Mouse (Mus musculus) kidney, embryonic 16.5 days (tissue): ENCODE data around the gene Mtmr11. TPM values are rescaled to one million over a fixed set of nuclear protein-coding genes. Genes with fewer than 3 reads are reported as not detected.

Experiments
- ATAC-seq: fragments of 200-750 bp; cut with Nextera tagmentation; 2 replicates; pipeline ENCODE4 v1.8.0; 2017; ENCODE audit warnings: moderate TSS enrichment; ENCODE audit not compliant: low FRiP score, low TSS enrichment
- H3K27ac ChIP-seq: fragments of 300-500 bp; sonication (generic); 2 replicates; pipeline ENCODE4 v1.5.1; 2014; ENCODE audit warnings: low read length
- H3K27me3 ChIP-seq: fragments of 300-500 bp; sonication (generic); 2 replicates; pipeline ENCODE4 v1.6.1; 2014; ENCODE audit warnings: low read length, control low read depth, mixed read lengths; ENCODE audit not compliant: insufficient read depth
- H3K36me3 ChIP-seq: fragments of 300-500 bp; sonication (generic); 2 replicates; pipeline ENCODE4 v1.6.1; 2014; ENCODE audit warnings: low read length, control low read depth, mixed read lengths; ENCODE audit not compliant: insufficient read depth
- H3K4me1 ChIP-seq: fragments of 300-500 bp; sonication (generic); 2 replicates; pipeline ENCODE4 v1.6.1; 2014; ENCODE audit warnings: low read length, control low read depth, mixed read lengths; ENCODE audit not compliant: insufficient read depth
- H3K4me2 ChIP-seq: fragments of 300-500 bp; sonication (generic); replicated peaks from 2 replicates; pipeline ENCODE4 v1.6.1; 2014; ENCODE audit warnings: low read depth, low read length
- H3K4me3 ChIP-seq: fragments of 300-500 bp; sonication (generic); 2 replicates; pipeline ENCODE4 v1.5.1; 2014; ENCODE audit warnings: mild to moderate bottlenecking, low read length
- H3K9ac ChIP-seq: fragments of 300-500 bp; sonication (generic); replicated peaks from 2 replicates; pipeline ENCODE4 v1.6.1; 2014; ENCODE audit warnings: low read length
- H3K9me3 ChIP-seq: fragments of 300-500 bp; sonication (generic); 2 replicates; pipeline ENCODE4 v1.6.1; 2016; ENCODE audit warnings: low read length, control low read depth
- WGBS: fragments of 180-500 bp; shearing (Covaris S2); extraction: QIAGEN DNeasy Blood & Tissue Kit; methylation state at CpG from one replicate; pipeline ENCODE4 v1.1.7; 2014; 5-methylcytosine and 5-hydroxymethylcytosine counted together
- polyA plus RNA-seq: library from polyadenylated mRNA; unstranded; fragments of >200 nt; fragmentation: Nextera tagmentation; extraction: Ambion mirVana; gene quantifications from 2 replicates; pipeline ENCODE4 v1.2.1, GENCODE M21; 2015

Gene Mtmr11
- 26.3 and 30.8 TPM in 2 replicates for polyA plus RNA-seq

DNA sequence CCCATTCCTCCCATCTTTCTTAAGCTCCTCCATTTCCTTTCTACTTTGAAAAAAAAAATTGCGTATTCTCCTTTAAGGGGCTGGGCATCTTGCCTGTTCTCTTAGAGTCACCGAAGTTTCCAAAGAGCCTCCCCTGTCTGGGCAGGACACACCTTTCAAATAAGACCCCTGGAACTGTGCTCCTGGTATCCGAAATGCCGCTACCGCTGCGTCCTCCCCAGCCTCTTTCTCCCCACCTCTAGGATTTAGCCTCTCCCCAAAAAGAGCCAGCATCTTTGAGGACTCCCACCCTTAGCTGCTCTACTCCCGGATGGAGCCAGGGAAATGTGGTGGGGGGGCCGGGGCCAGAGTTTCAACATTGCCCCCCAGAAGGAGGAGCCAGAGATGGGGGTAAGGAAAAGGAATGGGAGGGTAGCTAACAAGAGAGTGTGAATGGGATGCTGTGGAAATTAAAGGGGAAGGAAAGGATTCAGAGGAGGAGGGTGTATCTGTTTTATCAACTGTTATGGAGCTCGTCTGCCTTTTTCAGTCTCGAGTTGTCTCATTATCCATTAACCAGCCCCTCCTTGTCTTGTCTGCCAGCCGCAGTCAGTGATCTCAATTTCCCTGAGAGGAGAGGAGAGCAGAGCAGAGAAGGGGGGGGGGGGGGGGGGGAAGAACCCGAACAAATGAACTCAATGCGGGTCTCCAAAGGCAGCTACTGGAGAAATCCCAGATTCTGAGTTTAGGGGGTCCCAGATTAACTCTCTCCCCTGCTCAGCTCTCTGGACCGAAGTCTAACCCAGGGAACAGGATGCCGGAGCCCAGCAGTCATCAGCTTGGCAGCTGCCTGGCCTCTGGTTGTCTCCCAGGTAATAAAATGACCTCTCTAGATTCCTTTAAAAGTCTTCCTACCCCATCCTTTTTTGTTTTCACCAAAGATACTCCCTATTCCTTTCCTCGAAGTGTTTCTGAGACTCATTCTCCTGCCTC lies at the start of gene Mtmr11:
Gene Mtmr11 (plus strand): TSS at position 136 of the 972 bp plus-strand sequence.
- WGBS = 4% methylated on average over 16 of the region's 16 CpGs
- Histone ChIP-seq H3K36me3 (peaks cover 11% of the 10 kb centered on the region; the same call in 1 of the 2 replicates), H3K4me1 (peaks cover 26% of the 10 kb centered on the region), H3K4me2 (peak within 1 kb of the TSS; percentile 83), H3K4me3 (peak within 1 kb of the TSS; percentile 73), H3K27ac (peak within 1 kb of the TSS; percentile 96), H3K9me3 (no peaks in the 10 kb centered on the region), H3K27me3 (no peaks in the 10 kb centered on the region), H3K9ac (peak within 1 kb of the TSS; percentile 79)
- ATAC-seq = peak; percentile 52; the same call in 1 of the 2 replicates

DNA sequence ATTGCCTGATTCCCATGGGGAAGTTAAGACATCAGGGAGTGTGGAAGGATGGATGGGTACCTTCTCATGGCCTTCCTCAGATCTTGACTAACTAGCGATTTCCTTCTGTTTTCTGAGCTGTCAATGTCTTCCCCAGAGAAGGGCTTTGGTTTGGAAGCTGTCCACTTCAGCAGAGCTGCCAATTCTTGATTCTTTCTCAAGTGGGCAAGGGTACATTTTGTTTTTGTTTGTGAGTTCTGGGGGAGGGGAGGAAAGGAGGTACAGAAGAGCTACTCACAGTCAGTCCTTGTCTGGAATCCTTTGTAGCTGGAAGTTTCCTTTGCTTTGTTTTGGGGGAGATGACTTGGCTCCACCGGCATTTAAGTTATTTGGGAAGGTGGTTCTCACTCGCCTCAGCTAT lies 48.6 kb upstream of the Mtmr11 start:
- Histone ChIP-seq H3K36me3 (no peaks in the 10 kb centered on the region), H3K4me1 (no peaks in the 10 kb centered on the region), H3K27me3 (no peaks in the 10 kb centered on the region), H3K9ac (no peak overlapping the region), H3K4me3 (no peak overlapping the region), H3K9me3 (no peaks in the 10 kb centered on the region), H3K4me2 (no peak overlapping the region), H3K27ac (no peak overlapping the region)
- WGBS = 71% methylated on average over 3 of the region's 3 CpGs
- no peak for ATAC-seq

DNA sequence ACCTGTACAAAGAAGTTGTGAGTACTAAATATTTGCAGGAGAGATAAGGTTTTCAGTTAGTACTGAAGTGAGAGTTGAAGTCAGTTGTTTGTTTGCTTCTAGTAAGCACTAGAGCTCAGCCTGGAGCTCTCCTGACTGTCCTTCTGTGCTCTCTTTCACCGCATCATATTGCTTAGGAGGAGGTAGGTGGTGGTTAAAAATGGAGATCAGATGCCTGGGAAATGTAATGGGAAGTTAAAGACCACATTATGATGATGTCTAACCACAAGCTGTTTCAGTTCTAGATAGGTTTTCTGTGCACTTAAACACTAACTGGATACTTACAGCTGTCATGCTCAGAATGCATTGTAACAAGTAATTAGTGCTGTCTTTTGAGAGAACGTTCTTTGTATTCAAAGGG lies 43.7 kb upstream of the Mtmr11 start:
- H3K4me2 ChIP-seq = no peak overlapping the region
- no peaks in the 10 kb centered on the region for H3K9me3 ChIP-seq
- no peaks in the 10 kb centered on the region for H3K4me1 ChIP-seq
- no peak for ATAC-seq
- H3K4me3 ChIP-seq = no peak overlapping the region
- 88% methylated on average over 2 of the region's 2 CpGs for WGBS
- H3K9ac ChIP-seq = no peak overlapping the region
- no peaks in the 10 kb centered on the region for H3K27me3 ChIP-seq
- no peak overlapping the region for H3K27ac ChIP-seq
- H3K36me3 ChIP-seq = no peaks in the 10 kb centered on the region

DNA sequence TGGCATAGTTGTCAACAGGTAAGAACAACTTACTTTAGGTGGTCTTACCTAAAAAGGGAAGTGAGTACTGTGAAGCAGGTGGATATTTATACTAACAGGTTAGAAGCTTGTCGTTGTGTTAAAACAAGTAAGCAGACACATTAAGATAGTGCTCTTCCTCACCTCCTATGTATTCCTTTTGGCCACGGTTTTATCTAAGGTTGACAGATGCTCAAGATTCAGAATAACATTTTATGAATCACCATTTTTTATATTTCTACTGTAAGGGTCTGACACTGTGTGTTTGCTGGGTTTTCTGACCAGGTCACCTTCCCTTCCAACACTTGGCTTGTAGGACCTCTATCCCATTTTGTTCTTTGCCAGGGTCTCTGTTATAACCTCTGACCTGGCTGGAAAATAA lies 43.1 kb upstream of the Mtmr11 start:
- Histone ChIP-seq H3K36me3 (no peaks in the 10 kb centered on the region), H3K27ac (no peak overlapping the region), H3K4me2 (no peak overlapping the region), H3K4me3 (no peak overlapping the region), H3K9ac (no peak overlapping the region), H3K4me1 (no peaks in the 10 kb centered on the region), H3K27me3 (no peaks in the 10 kb centered on the region), H3K9me3 (no peaks in the 10 kb centered on the region)
- ATAC-seq = no peak
- 93% methylated on average over 2 of the region's 2 CpGs for WGBS

DNA sequence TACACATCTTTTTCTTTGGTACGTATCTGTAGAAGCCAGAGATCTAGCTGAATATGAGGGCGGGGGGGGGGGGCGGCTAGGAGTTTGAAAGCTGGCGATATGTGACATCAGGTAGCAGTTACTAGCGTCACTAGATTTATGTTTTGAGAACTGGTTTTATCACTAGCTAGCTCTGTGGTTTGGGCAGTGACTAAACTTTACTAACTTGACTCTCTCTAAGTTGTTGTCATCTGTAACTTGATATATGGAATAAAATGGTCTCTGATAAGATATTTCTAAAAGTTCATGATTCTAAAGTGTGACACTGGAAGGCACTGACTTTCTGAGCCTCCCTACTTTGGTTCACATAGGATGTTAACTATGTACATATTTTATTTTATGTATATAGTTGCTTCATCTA lies 37.6 kb upstream of the Mtmr11 start:
- 77% methylated on average over 5 of the region's 5 CpGs for WGBS
- ATAC-seq = no peak
- Histone ChIP-seq H3K4me2 (no peak overlapping the region), H3K36me3 (no peaks in the 10 kb centered on the region), H3K9ac (no peak overlapping the region), H3K27me3 (no peaks in the 10 kb centered on the region), H3K4me1 (peaks cover 4% of the 10 kb centered on the region; the same call in 1 of the 2 replicates), H3K4me3 (no peak overlapping the region), H3K27ac (no peak overlapping the region), H3K9me3 (no peaks in the 10 kb centered on the region)

DNA sequence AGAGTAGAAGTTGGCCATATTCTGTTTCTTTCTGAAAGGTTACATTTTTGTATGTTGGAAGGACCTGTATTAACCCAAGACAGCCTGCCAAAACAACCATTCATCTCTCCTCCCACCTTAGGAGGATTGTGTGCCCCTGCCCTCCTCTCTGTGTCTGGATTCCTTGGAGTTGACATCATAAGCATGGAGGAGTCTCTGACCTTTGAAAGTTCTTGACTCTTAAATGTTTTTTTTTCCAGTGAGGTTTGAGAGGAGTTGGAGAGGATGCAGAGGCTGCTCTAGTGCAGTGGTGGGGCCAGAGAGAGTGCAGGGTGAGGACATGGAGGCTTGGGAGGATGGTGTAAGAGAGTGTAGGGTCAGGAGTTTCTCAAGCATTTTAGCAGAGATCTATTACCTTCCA lies 33.7 kb upstream of the Mtmr11 start:
- H3K27ac ChIP-seq = 0 out of 2 replicates have a peak overlapping the region, but pooled peaks have one; percentile 11

DNA sequence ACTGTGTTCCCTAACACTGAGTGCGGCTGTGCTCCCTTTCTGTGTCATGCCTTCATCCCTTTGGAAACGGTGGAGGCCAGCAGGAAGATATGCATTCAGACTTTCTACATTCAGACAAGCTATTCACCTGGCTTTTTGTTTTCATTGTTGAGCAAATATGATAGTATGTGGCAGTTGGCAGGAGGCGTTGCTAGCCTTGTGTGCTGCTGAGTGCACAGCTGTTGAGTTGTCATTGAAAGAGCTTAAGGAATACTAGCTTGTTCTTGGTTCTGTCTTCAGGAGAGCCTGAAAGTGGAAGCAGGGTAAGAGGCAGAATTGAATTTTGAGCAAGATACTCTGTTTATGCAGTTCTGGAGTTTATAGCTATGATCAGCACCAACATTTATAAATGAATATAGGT lies 29.3 kb upstream of the Mtmr11 start:
- no peak for ATAC-seq
- Histone ChIP-seq H3K4me1 (peaks cover 17% of the 10 kb centered on the region; the same call in 1 of the 2 replicates), H3K36me3 (no peaks in the 10 kb centered on the region), H3K27me3 (no peaks in the 10 kb centered on the region), H3K4me3 (no peak overlapping the region), H3K9me3 (no peaks in the 10 kb centered on the region), H3K27ac (no peak overlapping the region), H3K9ac (no peak overlapping the region), H3K4me2 (no peak overlapping the region)
- 96% methylated on average over 3 of the region's 3 CpGs for WGBS

More for the DNA sequence above, 33.7 kb upstream of the Mtmr11 start:
- H3K9me3 ChIP-seq = no peaks in the 10 kb centered on the region
- H3K9ac ChIP-seq = no peak overlapping the region
- H3K36me3 ChIP-seq = no peaks in the 10 kb centered on the region
- H3K4me2 ChIP-seq = no peak overlapping the region
- peak; percentile 73 for ATAC-seq
- peaks cover 11% of the 10 kb centered on the region; the same call in 1 of the 2 replicates for H3K4me1 ChIP-seq
- H3K27me3 ChIP-seq = no peaks in the 10 kb centered on the region
- no peak overlapping the region for H3K4me3 ChIP-seq

DNA sequence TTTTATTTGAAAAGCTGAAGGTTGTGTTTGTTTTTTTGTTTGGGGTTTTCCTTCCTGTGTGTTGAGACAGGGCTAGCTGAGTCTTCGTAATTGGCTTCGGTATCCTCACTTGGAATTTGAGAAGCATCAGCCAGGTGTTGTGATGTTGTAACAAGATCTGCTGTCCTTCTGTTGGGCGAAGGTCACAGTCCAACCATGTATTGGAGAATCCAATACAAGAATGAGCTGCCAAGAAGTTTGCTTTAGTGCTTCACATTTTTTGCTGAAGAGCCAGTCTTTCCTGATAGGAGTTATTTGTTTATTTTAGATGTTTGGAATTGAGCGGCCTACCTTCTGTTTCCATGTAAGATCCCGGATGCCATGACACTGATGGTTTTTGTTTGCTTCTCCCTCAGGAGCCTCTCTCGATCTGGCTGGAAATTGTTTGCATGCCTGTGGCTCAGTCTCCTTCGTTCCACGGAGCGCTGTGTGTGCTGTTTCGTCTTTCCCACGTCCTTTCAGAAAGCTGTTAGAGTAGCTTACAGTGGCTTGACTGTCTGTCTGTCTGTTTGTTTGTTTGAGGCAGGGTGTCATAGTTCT lies 28.4 kb upstream of the Mtmr11 start:
- H3K4me1 ChIP-seq = peaks cover 13% of the 10 kb centered on the region; the same call in 1 of the 2 replicates
- no peak overlapping the region for H3K4me3 ChIP-seq
- H3K27me3 ChIP-seq = no peaks in the 10 kb centered on the region
- H3K9ac ChIP-seq = no peak overlapping the region
- H3K9me3 ChIP-seq = no peaks in the 10 kb centered on the region
- ATAC-seq = no peak
- H3K36me3 ChIP-seq = no peaks in the 10 kb centered on the region
- WGBS = 63% methylated on average over 11 of the region's 11 CpGs
- no peak overlapping the region for H3K27ac ChIP-seq
- H3K4me2 ChIP-seq = no peak overlapping the region

DNA sequence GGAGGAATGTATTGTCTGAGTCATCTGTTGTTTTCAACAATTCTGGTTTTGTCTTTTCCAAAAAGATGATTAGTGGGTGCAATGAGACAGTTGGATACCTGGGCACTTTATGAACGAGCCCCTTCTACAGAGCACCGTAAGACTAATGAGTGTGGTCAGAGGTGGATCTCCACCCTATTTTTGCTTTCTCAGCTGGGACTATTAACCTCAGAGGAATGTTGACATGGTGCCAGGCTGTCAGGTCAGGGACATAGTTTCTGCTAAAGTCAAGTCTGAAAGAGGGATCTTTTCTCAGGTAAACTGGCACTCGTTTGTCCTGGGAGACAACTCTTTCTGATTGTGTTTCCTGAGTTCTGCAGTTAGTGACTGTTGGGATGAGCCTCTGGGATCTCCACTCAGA lies 26.8 kb upstream of the Mtmr11 start:
- H3K9me3 ChIP-seq = no peaks in the 10 kb centered on the region
- H3K27ac ChIP-seq = no peak overlapping the region
- no peaks in the 10 kb centered on the region for H3K27me3 ChIP-seq
- H3K4me1 ChIP-seq = 0 out of 2 replicates have a peak, but pooled peaks cover 6% of the 10 kb centered on the region
- ATAC-seq = no peak
- no peak overlapping the region for H3K4me2 ChIP-seq
- H3K9ac ChIP-seq = no peak overlapping the region
- H3K4me3 ChIP-seq = no peak overlapping the region
- WGBS = 62% methylated on average over 3 of the region's 3 CpGs
- H3K36me3 ChIP-seq = 0 out of 2 replicates have a peak, but pooled peaks cover 3% of the 10 kb centered on the region
